Mouse (Mus musculus): ENCODE results near the gene Abcg4. TPM values are rescaled to one million over a fixed set of nuclear protein-coding genes. Genes with fewer than 3 reads are reported as not detected.
"Not testable (repeated sequence)": the region's sequence is repeated elsewhere in the genome, so short reads cannot be mapped to it uniquely, and the experiment has no call there.

Abcg4 gene
- polyA plus RNA-seq, 1 experiment from 2014 or later = 2.7 TPM

GRCm38 (mm10) chr9:44325768-44326370 lies 37.5 kb upstream of the Abcg4 start, which contains the start of gene Dpagt1:
Gene Dpagt1 (plus strand): TSS chr9:44326019.
- WGBS = 2% methylated on average over 12 of the region's 12 CpGs
- ATAC-seq (ENCODE audit: insufficient read depth) = peak; percentile 50

DNA sequence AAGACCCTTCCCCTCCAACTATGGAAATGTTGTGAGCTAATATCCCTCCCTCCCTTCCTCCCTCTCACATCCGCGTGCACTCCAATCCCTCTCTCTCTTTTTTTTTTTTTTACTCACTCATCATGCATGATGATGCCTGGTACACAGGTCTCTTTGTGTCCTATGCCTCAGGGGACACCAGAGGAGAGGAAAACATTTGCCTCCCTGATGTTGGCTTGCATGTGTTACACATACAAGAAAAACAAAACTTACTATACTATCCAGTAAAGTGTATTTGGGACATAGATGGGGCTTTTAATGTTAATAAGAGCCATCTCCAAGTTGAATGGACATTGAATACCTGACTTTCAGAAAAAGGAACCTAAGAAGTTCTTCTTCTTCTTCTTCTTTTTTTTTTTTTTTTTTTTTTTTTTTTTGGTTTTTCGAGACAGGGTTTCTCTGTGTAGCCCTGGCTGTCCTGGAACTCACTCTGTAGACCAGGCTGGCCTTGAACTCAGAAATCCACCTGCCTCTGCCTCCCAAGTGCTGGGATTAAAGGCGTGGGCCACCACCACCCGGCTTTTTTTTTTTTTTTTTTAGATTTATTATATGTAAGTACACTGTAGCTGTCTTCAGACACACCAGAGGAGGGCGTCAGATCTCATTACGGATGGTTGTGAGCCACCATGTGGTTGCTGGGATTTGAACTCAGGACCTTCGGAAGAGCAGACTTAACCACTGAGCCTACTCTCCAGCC lies 36.8 kb upstream of the Abcg4 start:
- H3K4me1 ChIP-seq (ENCODE audit: insufficient read depth) = not testable (repeated sequence)
- Histone ChIP-seq H3K9ac (peak overlapping the region; percentile 87; the same call in 1 of the 2 replicates), H3K4me3 (ENCODE audit: low read depth, low read length) (peak overlapping the region; percentile 80)

More at GRCm38 (mm10) chr9:44325768-44326370, 37.5 kb upstream of the Abcg4 start, which contains the start of gene Dpagt1:
- Histone ChIP-seq H3K9me3 (ENCODE audit: low read depth, low read length) (no peaks in the 10 kb centered on the region), H3K4me1 (ENCODE audit: insufficient read depth) (peaks cover 5% of the 10 kb centered on the region; the same call in 1 of the 2 replicates), H3K4me2 (peak within 1 kb of the TSS; percentile 82), H3K27ac (ENCODE audit: low read depth) (peak within 1 kb of the TSS; percentile 96), H3K9ac (peak within 1 kb of the TSS; percentile 87), H3K36me3 (ENCODE audit: insufficient read depth) (peaks cover 22% of the 10 kb centered on the region), H3K4me3 (ENCODE audit: low read depth, low read length) (peak within 1 kb of the TSS; percentile 80), H3K27me3 (ENCODE audit: insufficient read depth, low read length) (no peaks in the 10 kb centered on the region)
- DNase-seq = no peak
- TF ChIP-seq CTCF (IDR thresholded peaks at IDR 0.05; ENCODE audit: low read depth) = no peak

GRCm38 (mm10) chr9:44324147-44324546 lies 35.7 kb upstream of the Abcg4 start:
- 78% methylated on average over 6 of the region's 6 CpGs for WGBS
- ATAC-seq (ENCODE audit: insufficient read depth) = no peak
- H3K4me1 ChIP-seq (ENCODE audit: insufficient read depth) = peaks cover 7% of the 10 kb centered on the region
- H3K36me3 ChIP-seq (ENCODE audit: insufficient read depth) = peaks cover 8% of the 10 kb centered on the region
- H3K4me2 ChIP-seq = no peak overlapping the region
- H3K4me3 ChIP-seq (ENCODE audit: low read depth, low read length) = no peak overlapping the region
- TF ChIP-seq CTCF (IDR thresholded peaks at IDR 0.05; ENCODE audit: low read depth) = no peak
- DNase-seq = no peak
- no peak overlapping the region for H3K9ac ChIP-seq
- no peak overlapping the region for H3K27ac ChIP-seq (ENCODE audit: low read depth)
- no peaks in the 10 kb centered on the region for H3K27me3 ChIP-seq (ENCODE audit: insufficient read depth, low read length)
- no peaks in the 10 kb centered on the region for H3K9me3 ChIP-seq (ENCODE audit: low read depth, low read length)

More for the DNA sequence above, 36.8 kb upstream of the Abcg4 start:
- peak overlapping the region; percentile 82 for H3K4me2 ChIP-seq
- H3K27me3 ChIP-seq (ENCODE audit: insufficient read depth, low read length); ATAC-seq (ENCODE audit: insufficient read depth); H3K9me3 ChIP-seq (ENCODE audit: low read depth, low read length); DNase-seq: not testable (repeated sequence)
- H3K27ac ChIP-seq (ENCODE audit: low read depth) = peak overlapping the region; percentile 96
- H3K36me3 ChIP-seq (ENCODE audit: insufficient read depth) = peaks cover 15% of the 10 kb centered on the region
- 62% methylated on average over 5 of the region's 8 CpGs for WGBS

DNA sequence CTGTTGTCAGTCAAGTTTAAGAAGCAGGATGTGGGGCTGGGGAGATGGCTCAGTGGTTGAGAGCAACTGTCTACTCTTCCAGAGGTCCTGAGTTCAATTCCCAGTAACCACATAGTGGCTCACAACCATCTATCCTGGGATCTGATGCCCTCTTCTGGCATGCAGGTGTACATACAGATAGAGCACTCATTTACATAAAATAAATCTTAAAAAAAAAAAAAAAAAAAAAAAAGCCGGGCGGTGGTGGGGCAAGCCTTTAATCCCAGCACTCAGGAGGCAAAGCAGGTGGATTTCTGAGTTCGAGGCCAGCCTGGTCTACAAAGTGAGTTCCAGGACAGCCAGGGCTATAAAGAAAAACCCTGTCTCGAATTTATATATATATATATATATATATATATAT lies 35.2 kb upstream of the Abcg4 start:
- H3K36me3 ChIP-seq (ENCODE audit: insufficient read depth); H3K9me3 ChIP-seq (ENCODE audit: low read depth, low read length); H3K9ac ChIP-seq; H3K27me3 ChIP-seq (ENCODE audit: insufficient read depth, low read length); H3K27ac ChIP-seq (ENCODE audit: low read depth); H3K4me2 ChIP-seq; H3K4me3 ChIP-seq (ENCODE audit: low read depth, low read length); ATAC-seq (ENCODE audit: insufficient read depth); DNase-seq: not testable (repeated sequence)
- peaks cover 12% of the 10 kb centered on the region for H3K4me1 ChIP-seq (ENCODE audit: insufficient read depth)
- WGBS = 67% methylated on average over 4 of the region's 4 CpGs
- TF ChIP-seq CTCF (IDR thresholded peaks at IDR 0.05; ENCODE audit: low read depth) = 0 out of 2 replicates have a peak, but pooled peaks have one; percentile 5

DNA sequence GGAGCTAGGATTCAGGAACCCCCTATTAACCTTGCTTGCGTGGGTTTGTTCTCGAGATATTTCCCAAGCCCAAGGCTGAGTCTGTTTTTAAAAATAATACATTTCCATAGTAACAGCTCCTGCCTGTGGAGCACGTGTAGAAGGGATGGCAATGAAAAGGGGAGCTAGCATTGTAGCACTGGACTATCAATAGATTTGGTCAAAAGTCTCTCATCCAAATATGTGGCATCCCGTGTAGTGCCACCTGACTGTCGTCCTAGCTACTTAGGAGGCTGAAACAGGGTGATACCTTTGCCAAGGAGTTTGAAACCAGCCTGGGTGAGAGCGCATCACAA lies 32.4 kb upstream of the Abcg4 start:
- TF ChIP-seq CTCF (IDR thresholded peaks at IDR 0.05; ENCODE audit: low read depth) = no peak
- Histone ChIP-seq H3K4me2 (peak overlapping the region; percentile 91), H3K27me3 (ENCODE audit: insufficient read depth, low read length) (no peaks in the 10 kb centered on the region), H3K9me3 (ENCODE audit: low read depth, low read length) (no peaks in the 10 kb centered on the region), H3K27ac (ENCODE audit: low read depth) (peak overlapping the region; percentile 64; the same call in 1 of the 2 replicates), H3K4me3 (ENCODE audit: low read depth, low read length) (peak overlapping the region; percentile 84), H3K4me1 (ENCODE audit: insufficient read depth) (peaks cover 14% of the 10 kb centered on the region), H3K9ac (peak overlapping the region; percentile 48), H3K36me3 (ENCODE audit: insufficient read depth) (peaks cover 9% of the 10 kb centered on the region; the same call in 1 of the 2 replicates)
- peak; percentile 13 for ATAC-seq (ENCODE audit: insufficient read depth)
- 18% methylated on average over 6 of the region's 6 CpGs for WGBS
- DNase-seq = no peak

DNA sequence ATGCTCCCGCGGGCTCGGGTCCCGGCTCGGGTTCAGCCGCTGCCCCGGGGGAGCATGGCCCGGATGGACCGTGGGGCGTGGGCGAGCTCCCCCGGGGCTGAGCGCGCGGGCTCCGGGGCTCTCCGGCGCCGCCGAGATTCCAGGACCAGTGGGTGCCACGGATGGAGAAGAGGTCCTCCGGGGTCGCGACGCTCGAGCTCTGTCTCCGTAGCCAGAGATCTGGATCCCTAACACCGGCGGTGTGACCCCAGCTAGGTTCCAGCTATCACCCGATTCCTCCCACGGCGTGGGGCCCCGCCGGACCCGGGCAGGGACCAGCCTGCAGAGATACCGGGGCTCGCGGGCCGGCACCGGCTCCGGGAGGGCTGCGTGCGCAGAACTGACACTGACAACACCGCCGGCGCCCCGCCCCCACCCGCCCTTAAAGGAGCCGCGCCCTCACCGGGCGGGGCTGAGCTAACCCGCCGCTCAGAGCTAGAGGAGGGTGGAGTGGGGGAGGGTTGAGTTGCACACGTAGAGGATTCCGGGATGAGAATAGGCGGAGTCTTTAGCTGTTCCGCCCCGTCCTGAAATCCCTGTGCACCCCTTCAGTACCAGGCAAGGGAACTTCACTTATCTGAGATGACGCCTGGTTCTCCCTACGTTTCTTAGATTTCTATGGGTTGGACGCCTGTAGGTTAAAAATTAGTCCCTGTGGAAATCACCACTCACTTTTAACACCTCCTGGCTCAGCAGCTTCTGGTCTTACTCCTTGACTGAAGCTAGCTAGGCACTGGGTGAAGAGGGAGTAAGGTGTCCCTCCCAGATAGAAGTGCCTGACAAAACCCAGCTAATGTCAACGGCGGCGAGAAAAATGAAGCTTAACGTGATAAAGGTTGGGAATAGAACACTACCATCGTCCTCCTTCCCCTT lies 31.7 kb upstream of the Abcg4 start, which contains the start of gene C2cd2l:
TSS of gene C2cd2l (minus strand) at position 399 of the 912 bp plus-strand sequence.
- Histone ChIP-seq H3K9me3 (ENCODE audit: low read depth, low read length) (no peaks in the 10 kb centered on the region), H3K27me3 (ENCODE audit: insufficient read depth, low read length) (no peaks in the 10 kb centered on the region), H3K27ac (ENCODE audit: low read depth) (peak within 1 kb of the TSS; percentile 64; the same call in 1 of the 2 replicates), H3K36me3 (ENCODE audit: insufficient read depth) (peaks cover 15% of the 10 kb centered on the region), H3K4me3 (ENCODE audit: low read depth, low read length) (peak within 1 kb of the TSS; percentile 84), H3K4me2 (peak within 1 kb of the TSS; percentile 91), H3K9ac (peak within 1 kb of the TSS; percentile 73), H3K4me1 (ENCODE audit: insufficient read depth) (peaks cover 14% of the 10 kb centered on the region)
- DNase-seq = peak; percentile 98
- peak; percentile 98 for ATAC-seq (ENCODE audit: insufficient read depth)
- WGBS = under 1% methylated on average over 62 of the region's 67 CpGs
- no peak for TF ChIP-seq CTCF (IDR thresholded peaks at IDR 0.05; ENCODE audit: low read depth)
